Mouse (Mus musculus): ENCODE results near the gene Itprip.

- TF ChIP-seq CTCF (IDR thresholded peaks at IDR 0.05; ENCODE audit: low read depth) (no peak), EP300 (IDR thresholded peaks at IDR 0.05; ENCODE audit: low read depth) (no peak)
Measured at GRCm38 (mm10) chr19:47890489-47891130, 28.5 kb downstream of the Itprip start.
